13 mouse cellular contexts compared by ENCODE assay signal in the genomic region with DNA sequence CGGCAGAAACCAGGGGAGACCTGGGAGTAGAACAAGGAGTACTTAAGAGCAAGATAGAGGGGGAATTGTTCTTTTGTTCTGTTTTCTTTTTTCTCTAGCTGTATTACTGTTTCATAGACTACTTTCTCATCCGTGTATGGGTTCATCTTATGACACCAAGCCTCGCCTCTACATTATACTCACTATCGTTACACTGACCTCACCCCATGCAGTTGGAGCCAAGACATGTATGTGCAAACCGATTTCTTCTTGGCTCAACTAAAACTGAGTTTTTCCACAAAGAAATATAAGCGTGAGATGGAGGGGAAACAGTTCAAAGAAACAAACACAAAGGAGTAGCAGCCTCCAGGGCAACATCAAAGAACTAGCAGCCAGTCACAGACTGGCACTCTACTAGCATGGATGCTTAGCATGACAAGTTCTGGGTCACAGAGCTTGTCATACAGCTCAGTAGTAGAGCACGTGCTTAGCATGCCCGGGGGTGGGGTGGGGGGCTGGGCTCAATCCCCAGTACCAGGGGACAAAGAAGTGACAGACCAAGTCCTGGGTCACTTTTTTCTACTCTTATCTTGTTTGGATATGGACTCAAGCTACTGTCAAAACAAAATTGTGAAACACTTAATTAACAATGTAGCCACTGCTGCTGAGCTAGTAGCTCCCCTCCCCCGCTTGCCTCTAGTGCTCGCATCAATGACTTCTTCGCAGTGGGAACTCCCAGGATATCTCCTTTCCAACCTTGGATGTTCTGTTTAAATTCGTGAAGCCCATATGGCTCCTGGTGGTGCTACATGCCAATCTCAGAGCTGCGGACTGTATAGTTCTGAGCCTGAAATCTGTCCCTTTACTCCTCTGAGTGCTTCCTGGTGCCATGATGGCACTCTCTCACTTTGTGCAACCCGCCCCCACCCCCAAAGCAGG. TPM values are rescaled to one million over a fixed set of nuclear protein-coding genes. Genes with fewer than 3 reads are reported as not detected.
DNase-seq lines count a peak whose midpoint lies in the region; ATAC-seq and TF ChIP-seq lines count a peak whose summit lies in the region.
"Had no signal": no experiment of that assay in that cellular context is flagged by ENCODE, and none has a peak within 500 bp of the region (broad histone marks: within the 10 kb centered on the region; RNA-seq: fewer than 3 reads in every experiment).

No protein-coding gene starts in this region.

- H3K36me3 ChIP-seq in forebrain, embryonic 12.5 days (replicated peaks) = peaks cover 17% of the 10 kb centered on the region
- peaks cover 8% of the 10 kb centered on the region for H3K36me3 ChIP-seq in forebrain, embryonic 16.5 days (ENCODE audit: control insufficient read depth, insufficient read depth)
- no peaks in the 10 kb centered on the region for H3K36me3 ChIP-seq in kidney, postnatal 0 days (ENCODE audit: insufficient read depth, low read length)
- no peaks in the 10 kb centered on the region for H3K36me3 ChIP-seq in kidney, adult 2 months (ENCODE audit: control insufficient read depth, insufficient read depth, low read length)
- no peaks in the 10 kb centered on the region for H3K36me3 ChIP-seq in lung, postnatal 0 days (ENCODE audit: insufficient read depth, low read length)

- no peak for TF ChIP-seq CTCF in kidney, postnatal 0 days (IDR thresholded peaks at IDR 0.05; ENCODE audit: low read depth)
- no peak for TF ChIP-seq CTCF in kidney, adult 2 months (conservative IDR thresholded peaks at IDR 0.05; ENCODE audit: insufficient read depth, insufficient read length, low read depth, low read length)
- TF ChIP-seq CTCF in lung, postnatal 0 days (IDR thresholded peaks at IDR 0.05) = no peak
- TF ChIP-seq CTCF in lung, adult 2 months (IDR thresholded peaks at IDR 0.05; ENCODE audit: insufficient read depth, low read length) = no peak

- 60% methylated on average over 14 of the region's 14 CpGs for WGBS in forebrain, embryonic 12.5 days
- 60% methylated on average over 14 of the region's 14 CpGs for WGBS in forebrain, embryonic 16.5 days
- whole genome bisulfite sequencing in kidney, postnatal 0 days = 66% methylated on average over 14 of the region's 14 CpGs
- WGBS in kidney, adult 2 months = 63% methylated on average over 14 of the region's 14 CpGs
- 55% methylated on average over 14 of the region's 14 CpGs for WGBS in lung, postnatal 0 days
- WGBS in lung, adult 2 months = 75% methylated on average over 14 of the region's 14 CpGs

- TF ChIP-seq EP300 in lung, postnatal 0 days (IDR thresholded peaks at IDR 0.05) = no peak

- H3K4me1 ChIP-seq in forebrain, embryonic 12.5 days = no peaks in the 10 kb centered on the region
- no peaks in the 10 kb centered on the region for H3K4me1 ChIP-seq in forebrain, embryonic 16.5 days (replicated peaks; ENCODE audit: control insufficient read depth, insufficient read depth, low read length)
- no peaks in the 10 kb centered on the region for H3K4me1 ChIP-seq in kidney, postnatal 0 days (replicated peaks; ENCODE audit: insufficient read depth, low read length)
- no peaks in the 10 kb centered on the region for H3K4me1 ChIP-seq in kidney, adult 2 months (ENCODE audit: control insufficient read depth, insufficient read depth, low read length)
- no peaks in the 10 kb centered on the region for H3K4me1 ChIP-seq in lung, postnatal 0 days (ENCODE audit: insufficient read depth, low read depth, low read length)
- no peaks in the 10 kb centered on the region for H3K4me1 ChIP-seq in lung, adult 2 months (ENCODE audit: control insufficient read depth, insufficient read depth, low read length)
- H3K4me1 ChIP-seq: embryonic facial prominence, embryonic 12.5 days; limb, embryonic 13.5 days; neural tube, embryonic 12.5 days had no signal

- H3K27me3 ChIP-seq in forebrain, embryonic 12.5 days = no peaks in the 10 kb centered on the region
- H3K27me3 ChIP-seq in forebrain, embryonic 16.5 days (replicated peaks; ENCODE audit: control insufficient read depth, insufficient read depth, low read length) = no peaks in the 10 kb centered on the region
- H3K27me3 ChIP-seq in kidney, postnatal 0 days (ENCODE audit: insufficient read depth, low read length) = no peaks in the 10 kb centered on the region
- no peaks in the 10 kb centered on the region for H3K27me3 ChIP-seq in kidney, adult 2 months (replicated peaks; ENCODE audit: control insufficient read depth, insufficient read depth, low read length)
- H3K27me3 ChIP-seq in lung, postnatal 0 days (replicated peaks; ENCODE audit: insufficient read depth, low read length) = no peaks in the 10 kb centered on the region
- H3K27me3 ChIP-seq: embryonic facial prominence, embryonic 12.5 days; limb, embryonic 13.5 days; neural tube, embryonic 12.5 days had no signal

- no peak overlapping the region for H3K9ac ChIP-seq in forebrain, embryonic 12.5 days
- no peak overlapping the region for H3K9ac ChIP-seq in forebrain, embryonic 16.5 days (replicated peaks; ENCODE audit: low read depth, low read length)
- no peak overlapping the region for H3K9ac ChIP-seq in kidney, postnatal 0 days (ENCODE audit: low read depth, low read length)
- no peak overlapping the region for H3K9ac ChIP-seq in lung, postnatal 0 days (replicated peaks; ENCODE audit: low read depth)
- H3K9ac ChIP-seq: embryonic facial prominence, embryonic 12.5 days; limb, embryonic 13.5 days; neural tube, embryonic 12.5 days had no signal

- H3K9me3 ChIP-seq in forebrain, embryonic 12.5 days = no peaks in the 10 kb centered on the region
- no peaks in the 10 kb centered on the region for H3K9me3 ChIP-seq in forebrain, embryonic 16.5 days (ENCODE audit: control insufficient read depth, low read length)
- H3K9me3 ChIP-seq in kidney, postnatal 0 days (replicated peaks; ENCODE audit: low read length) = no peaks in the 10 kb centered on the region
- no peaks in the 10 kb centered on the region for H3K9me3 ChIP-seq in lung, postnatal 0 days (ENCODE audit: low read length)
- H3K9me3 ChIP-seq: embryonic facial prominence, embryonic 12.5 days; limb, embryonic 13.5 days; neural tube, embryonic 12.5 days had no signal

- no peak overlapping the region for H3K4me3 ChIP-seq in forebrain, embryonic 12.5 days (replicated peaks)
- no peak overlapping the region for H3K4me3 ChIP-seq in forebrain, embryonic 16.5 days (replicated peaks; ENCODE audit: low read length)
- no peak overlapping the region for H3K4me3 ChIP-seq in kidney, postnatal 0 days (replicated peaks; ENCODE audit: low read depth, low read length)
- H3K4me3 ChIP-seq in kidney, adult 2 months (ENCODE audit: insufficient read depth, low read depth, low read length) = no peak overlapping the region
- H3K4me3 ChIP-seq in lung, postnatal 0 days (ENCODE audit: low read depth, low read length) = no peak overlapping the region
- no peak overlapping the region for H3K4me3 ChIP-seq in lung, adult 2 months (replicated peaks; ENCODE audit: extremely low read depth, low read depth, low read length)
- H3K4me3 ChIP-seq: embryonic facial prominence, embryonic 12.5 days; left cerebral cortex, adult 2 months; limb, embryonic 13.5 days; neural tube, embryonic 12.5 days had no signal

- H3K27ac ChIP-seq in forebrain, embryonic 12.5 days = no peak overlapping the region
- H3K27ac ChIP-seq in forebrain, embryonic 16.5 days (ENCODE audit: low read length) = no peak overlapping the region
- H3K27ac ChIP-seq in kidney, postnatal 0 days = no peak overlapping the region
- H3K27ac ChIP-seq in kidney, adult 2 months (ENCODE audit: insufficient read depth, low read depth, low read length) = no peak overlapping the region
- H3K27ac ChIP-seq in lung, postnatal 0 days (ENCODE audit: low read length) = no peak overlapping the region
- H3K27ac ChIP-seq: embryonic facial prominence, embryonic 12.5 days; left cerebral cortex, adult 2 months; limb, embryonic 13.5 days; neural tube, embryonic 12.5 days had no signal

- no peak overlapping the region for H3K4me2 ChIP-seq in forebrain, embryonic 12.5 days
- no peak overlapping the region for H3K4me2 ChIP-seq in forebrain, embryonic 16.5 days (ENCODE audit: low read length)
- no peak overlapping the region for H3K4me2 ChIP-seq in kidney, postnatal 0 days (ENCODE audit: low read length)
- no peak overlapping the region for H3K4me2 ChIP-seq in lung, postnatal 0 days (replicated peaks; ENCODE audit: low read depth, low read length)
- H3K4me2 ChIP-seq: embryonic facial prominence, embryonic 12.5 days; limb, embryonic 13.5 days; neural tube, embryonic 12.5 days had no signal

- peak; percentile 83 for ATAC-seq in forebrain, embryonic 12.5 days (ENCODE audit: low FRiP score)
- ATAC-seq in forebrain, embryonic 16.5 days = no peak
- peak; percentile 80; the same call in 1 of the 2 replicates for ATAC-seq in kidney, postnatal 0 days (replicated peaks; ENCODE audit: low FRiP score, low read depth)
- peak; percentile 23 for ATAC-seq in lung, postnatal 0 days
- ATAC-seq: intestine, postnatal 0 days had no signal

- no peak for TF ChIP-seq POLR2A in kidney, adult 2 months (IDR thresholded peaks at IDR 0.05; ENCODE audit: low read depth, low read length)
- TF ChIP-seq POLR2A in lung, adult 2 months (IDR thresholded peaks at IDR 0.05; ENCODE audit: borderline replicate concordance, extremely low read depth, low read depth, low read length) = no peak

- DNase-seq in kidney, postnatal 0 days (ENCODE audit: low spot score) = peak; percentile 53
- DNase-seq in kidney, adult 2 months = no peak
- no peak for DNase-seq in lung, postnatal 0 days (ENCODE audit: low spot score)
- no peak for DNase-seq in lung, adult 2 months
- DNase-seq in testis, postnatal 14 days (ENCODE audit: low spot score) = peak; percentile 22
- DNase-seq: cerebellum, adult 9-10 months had no signal

RNA-seq across cellular contexts. Expression of a gene that starts 15.2 kb away (rescaled TPM):
- 6.6 and 6.9 TPM in 2 replicates for polyA plus RNA-seq in forebrain, embryonic 12.5 days (2016; fragmentation: Nextera tagmentation; extraction: Ambion mirVana)
- 7.8 and 8.9 TPM in 2 replicates for polyA plus RNA-seq in forebrain, embryonic 16.5 days (2015; fragmentation: Nextera tagmentation; extraction: Ambion mirVana)
- 3.8 and 5.1 TPM in 2 replicates for polyA plus RNA-seq in kidney, postnatal 0 days (2015; fragmentation: Nextera tagmentation; extraction: Ambion mirVana)
- 75.7 and 77.0 TPM in 2 replicates for polyA plus RNA-seq in kidney, adult 2 months (2012; rRNA removed)
- 3.9 and 4.2 TPM in 2 replicates for polyA plus RNA-seq in lung, postnatal 0 days (2015; fragmentation: Nextera tagmentation; extraction: Ambion mirVana)
- 21.6 and 31.0 TPM in 2 replicates for polyA plus RNA-seq in lung, adult 2 months (2012; rRNA removed)

RNA-seq across cellular contexts. Expression of a gene that starts 47.3 kb away (rescaled TPM):
- 0.45 and 0.77 TPM in 2 replicates for polyA plus RNA-seq in forebrain, embryonic 12.5 days (2016; fragmentation: Nextera tagmentation; extraction: Ambion mirVana)
- polyA plus RNA-seq in forebrain, embryonic 16.5 days (2015; fragmentation: Nextera tagmentation; extraction: Ambion mirVana) = 0.90 and 1.1 TPM in 2 replicates
- polyA plus RNA-seq in kidney, postnatal 0 days (2015; fragmentation: Nextera tagmentation; extraction: Ambion mirVana) = 1.1 and 1.2 TPM in 2 replicates
- polyA plus RNA-seq in kidney, adult 2 months (2012; rRNA removed) = 1.5 and 6.8 TPM in 2 replicates
- polyA plus RNA-seq in lung, postnatal 0 days (2015; fragmentation: Nextera tagmentation; extraction: Ambion mirVana) = 4.5 and 4.8 TPM in 2 replicates
- polyA plus RNA-seq in lung, adult 2 months (2012; rRNA removed) = 11.5 and 14.6 TPM in 2 replicates

Comparison
In these comparisons a context has a peak if more than half of its experiments do, and no peak if none do; other contexts are left out.
1. DNase-seq: peak in kidney, postnatal 0 days (single experiment) and testis, postnatal 14 days (single experiment); none in kidney, adult 2 months (single experiment), lung, postnatal 0 days (single experiment) and lung, adult 2 months (single experiment).